Mouse (Mus musculus) midbrain, embryonic 11.5 days (tissue): ENCODE measurements around the gene Tspan32. TPM values are rescaled to one million over a fixed set of nuclear protein-coding genes. Genes with fewer than 3 reads are reported as not detected.

ENCODE experiments used
- ATAC-seq: fragments of 200-750 bp; cut with Nextera tagmentation; 2 replicates; pipeline ENCODE4 v1.8.0; 2017; ENCODE audit warnings: moderate TSS enrichment, moderate library complexity; ENCODE audit not compliant: low FRiP score
- DNase-seq: peaks from one replicate; pipeline ENCODE4 v3.0.0; 2015; ENCODE audit warnings: low spot score; ENCODE audit errors: missing footprints
- H3K27ac ChIP-seq: fragments of 300-500 bp; sonication (generic); 2 replicates; pipeline ENCODE4 v1.5.1; 2014; ENCODE audit warnings: low read depth, low read length
- H3K27me3 ChIP-seq: fragments of 300-500 bp; sonication (generic); 2 replicates; pipeline ENCODE4 v1.6.1; 2014; ENCODE audit warnings: mild to moderate bottlenecking, low read length, moderate library complexity, mixed read lengths; ENCODE audit not compliant: control insufficient read depth, insufficient read depth
- H3K36me3 ChIP-seq: fragments of 300-500 bp; sonication (generic); 2 replicates; pipeline ENCODE4 v1.6.1; 2014; ENCODE audit warnings: mild to moderate bottlenecking, low read length, moderate library complexity, mixed read lengths; ENCODE audit not compliant: control insufficient read depth, insufficient read depth
- H3K4me1 ChIP-seq: fragments of 300-500 bp; sonication (generic); 2 replicates; pipeline ENCODE4 v1.6.1; 2014; ENCODE audit warnings: low read length; ENCODE audit not compliant: control insufficient read depth, insufficient read depth
- H3K4me2 ChIP-seq: fragments of 300-500 bp; sonication (generic); 2 replicates; pipeline ENCODE4 v1.6.1; 2014; ENCODE audit warnings: mild to moderate bottlenecking, moderate library complexity
- H3K4me3 ChIP-seq: fragments of 300-500 bp; sonication (generic); 2 replicates; pipeline ENCODE4 v1.5.1; 2014; ENCODE audit warnings: low read depth, low read length
- H3K9ac ChIP-seq: fragments of 300-500 bp; sonication (generic); 2 replicates; pipeline ENCODE4 v1.6.1; 2014; ENCODE audit warnings: low read length
- H3K9me3 ChIP-seq: fragments of 300-500 bp; sonication (generic); 2 replicates; pipeline ENCODE4 v1.6.1; 2016; ENCODE audit warnings: low read length; ENCODE audit not compliant: control insufficient read depth
- WGBS: fragments of 180-500 bp; shearing (Covaris S2); extraction: QIAGEN DNeasy Blood & Tissue Kit; methylation state at CpG from one replicate; pipeline ENCODE4 v1.1.7; 2014; 5-methylcytosine and 5-hydroxymethylcytosine counted together
- polyA plus RNA-seq: library from polyadenylated mRNA; unstranded; fragments of >200 nt; fragmentation: Nextera tagmentation; extraction: Ambion mirVana; gene quantifications from 2 replicates; pipeline ENCODE4 v1.2.1, GENCODE M21; 2014

The Tspan32 gene
- polyA plus RNA-seq, 1 experiment from 2014 or later = 5.0 TPM

DNA sequence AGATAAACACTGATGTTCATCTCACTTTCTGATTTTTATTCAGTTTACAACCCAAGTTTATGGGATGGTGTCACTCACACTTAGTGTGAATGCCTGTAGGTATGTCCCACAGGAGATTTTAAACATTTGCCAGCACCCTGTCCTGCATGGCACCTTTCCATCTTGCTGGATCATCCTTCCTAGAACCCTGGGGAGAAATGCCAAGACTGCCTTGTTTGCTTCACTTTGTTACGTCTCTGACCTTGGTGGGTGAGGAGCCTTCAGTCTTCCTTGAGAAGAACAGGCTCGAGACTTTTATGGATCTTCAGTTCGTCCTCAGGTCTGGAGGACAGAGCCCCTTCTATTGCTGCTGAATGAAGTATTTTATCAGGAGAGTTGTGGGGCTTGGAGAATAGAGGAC is 44.5 kb downstream of the Tspan32 start:
- DNase-seq = no peak
- 80% methylated on average over 3 of the region's 3 CpGs for WGBS
- Histone ChIP-seq H3K36me3 (no peaks in the 10 kb centered on the region), H3K9me3 (no peaks in the 10 kb centered on the region), H3K4me2 (no peak overlapping the region), H3K27me3 (no peaks in the 10 kb centered on the region), H3K9ac (no peak overlapping the region), H3K27ac (no peak overlapping the region), H3K4me3 (no peak overlapping the region), H3K4me1 (peaks cover 15% of the 10 kb centered on the region)
- ATAC-seq = no peak

DNA sequence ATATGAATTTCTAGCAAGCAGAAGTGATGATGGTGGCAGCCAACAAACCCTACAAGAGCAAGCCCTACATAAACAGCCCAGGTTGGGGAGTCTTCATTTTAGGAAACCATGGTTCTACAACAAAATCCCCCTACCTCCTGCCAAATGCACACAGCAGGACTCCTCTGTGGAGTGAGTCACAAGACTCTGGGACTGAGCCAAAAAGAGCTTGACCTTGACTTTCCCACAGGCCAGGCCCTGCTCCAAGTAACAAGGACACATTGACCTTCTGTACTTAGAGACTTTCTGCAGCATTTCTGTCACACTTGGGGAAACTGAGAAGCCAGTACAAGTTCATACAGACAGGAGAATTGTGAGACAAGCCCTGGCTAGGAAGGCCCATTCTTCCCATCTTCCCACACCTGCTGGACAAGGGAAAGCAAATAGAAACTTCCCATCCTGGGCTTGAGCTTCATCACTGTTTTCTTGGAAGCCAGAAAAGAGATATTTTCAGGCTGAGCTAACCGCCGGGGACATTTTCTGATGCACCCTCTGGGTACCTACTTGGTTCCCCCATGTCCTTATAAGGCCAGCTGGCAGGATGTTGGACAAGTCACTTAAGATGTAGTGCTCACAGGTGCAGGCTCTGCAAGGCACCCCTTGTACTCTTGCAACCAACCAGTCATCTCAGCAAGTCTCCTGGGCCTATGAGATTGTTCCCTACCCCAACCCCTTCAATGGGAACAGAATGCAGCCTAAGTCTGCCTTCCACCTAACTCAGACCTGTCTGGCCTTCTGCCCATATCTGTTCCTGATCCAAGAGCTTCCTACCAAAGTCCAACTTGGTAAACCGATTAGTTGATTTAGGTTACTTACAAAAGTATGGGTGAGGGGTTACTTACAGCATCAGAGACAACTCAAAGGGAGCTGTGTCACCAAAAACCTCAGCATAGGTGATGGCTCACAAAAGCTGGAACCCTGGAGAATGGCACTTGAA is 45.3 kb downstream of the Tspan32 start:
- ATAC-seq = no peak
- no peak overlapping the region for H3K4me2 ChIP-seq
- no peaks in the 10 kb centered on the region for H3K9me3 ChIP-seq
- H3K27me3 ChIP-seq = no peaks in the 10 kb centered on the region
- no peak overlapping the region for H3K27ac ChIP-seq
- DNase-seq = no peak
- H3K4me3 ChIP-seq = no peak overlapping the region
- 97% methylated on average over 3 of the region's 3 CpGs for WGBS
- no peak overlapping the region for H3K9ac ChIP-seq
- H3K36me3 ChIP-seq = no peaks in the 10 kb centered on the region
- peaks cover 23% of the 10 kb centered on the region for H3K4me1 ChIP-seq

DNA sequence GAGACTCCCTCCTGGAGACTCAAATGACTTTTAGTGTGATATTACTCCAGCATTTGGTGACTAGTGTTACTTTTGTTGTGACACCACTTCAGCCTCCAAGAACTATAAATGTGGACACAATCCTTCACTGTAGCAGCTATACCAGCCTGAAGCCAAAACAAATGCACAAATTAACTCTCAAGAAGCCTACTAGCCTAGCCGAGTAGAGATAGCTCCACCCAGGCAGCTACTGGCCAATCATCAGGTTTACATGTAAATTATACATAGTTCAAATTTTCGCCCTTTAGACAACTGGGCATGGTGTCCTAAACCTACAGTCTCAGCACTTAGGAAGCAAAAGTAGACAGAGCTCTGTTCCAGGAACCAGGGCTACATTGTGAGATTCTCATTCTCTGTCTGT is 46.5 kb downstream of the Tspan32 start:
- Histone ChIP-seq H3K27ac (no peak overlapping the region), H3K9ac (no peak overlapping the region), H3K36me3 (no peaks in the 10 kb centered on the region), H3K4me1 (peaks cover 25% of the 10 kb centered on the region), H3K4me2 (no peak overlapping the region), H3K4me3 (no peak overlapping the region), H3K9me3 (no peaks in the 10 kb centered on the region), H3K27me3 (no peaks in the 10 kb centered on the region)
- DNase-seq = no peak
- 64% methylated on average over 2 of the region's 2 CpGs for WGBS
- ATAC-seq = no peak

DNA sequence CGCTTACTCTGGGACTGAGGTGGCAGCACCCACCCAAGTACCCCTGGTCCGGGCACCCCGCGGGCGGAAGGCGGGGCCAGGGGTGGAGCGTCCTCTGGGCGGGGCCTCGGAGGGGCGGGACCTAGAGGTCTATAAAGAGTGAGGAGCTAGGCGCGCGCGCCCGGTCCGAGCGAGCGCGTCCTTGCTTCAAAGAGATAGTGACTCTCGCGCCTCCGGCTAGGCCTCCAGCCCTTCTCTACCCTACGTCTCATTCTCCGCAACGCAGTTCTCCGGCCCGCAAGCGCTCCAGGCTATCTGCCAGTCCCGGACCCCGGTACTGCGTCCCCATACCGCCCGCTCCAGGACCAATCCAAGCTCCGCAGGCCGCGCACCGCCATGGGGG is 47.8 kb downstream of the Tspan32 start, which contains the start of gene Cd81:
Gene Cd81 (plus strand): TSS at position 114 of the 382 bp plus-strand sequence.
- no peaks in the 10 kb centered on the region for H3K27me3 ChIP-seq
- peaks cover 25% of the 10 kb centered on the region for H3K4me1 ChIP-seq
- peak within 1 kb of the TSS; percentile 93 for H3K4me3 ChIP-seq
- WGBS = under 1% methylated on average over 37 of the region's 37 CpGs
- peak within 1 kb of the TSS; percentile 93 for H3K4me2 ChIP-seq
- no peaks in the 10 kb centered on the region for H3K36me3 ChIP-seq
- H3K9me3 ChIP-seq = no peaks in the 10 kb centered on the region
- ATAC-seq (peak; percentile 89), DNase-seq (peak; percentile 99)
- peak within 1 kb of the TSS; percentile 57 for H3K27ac ChIP-seq
- peak within 1 kb of the TSS; percentile 94 for H3K9ac ChIP-seq

DNA sequence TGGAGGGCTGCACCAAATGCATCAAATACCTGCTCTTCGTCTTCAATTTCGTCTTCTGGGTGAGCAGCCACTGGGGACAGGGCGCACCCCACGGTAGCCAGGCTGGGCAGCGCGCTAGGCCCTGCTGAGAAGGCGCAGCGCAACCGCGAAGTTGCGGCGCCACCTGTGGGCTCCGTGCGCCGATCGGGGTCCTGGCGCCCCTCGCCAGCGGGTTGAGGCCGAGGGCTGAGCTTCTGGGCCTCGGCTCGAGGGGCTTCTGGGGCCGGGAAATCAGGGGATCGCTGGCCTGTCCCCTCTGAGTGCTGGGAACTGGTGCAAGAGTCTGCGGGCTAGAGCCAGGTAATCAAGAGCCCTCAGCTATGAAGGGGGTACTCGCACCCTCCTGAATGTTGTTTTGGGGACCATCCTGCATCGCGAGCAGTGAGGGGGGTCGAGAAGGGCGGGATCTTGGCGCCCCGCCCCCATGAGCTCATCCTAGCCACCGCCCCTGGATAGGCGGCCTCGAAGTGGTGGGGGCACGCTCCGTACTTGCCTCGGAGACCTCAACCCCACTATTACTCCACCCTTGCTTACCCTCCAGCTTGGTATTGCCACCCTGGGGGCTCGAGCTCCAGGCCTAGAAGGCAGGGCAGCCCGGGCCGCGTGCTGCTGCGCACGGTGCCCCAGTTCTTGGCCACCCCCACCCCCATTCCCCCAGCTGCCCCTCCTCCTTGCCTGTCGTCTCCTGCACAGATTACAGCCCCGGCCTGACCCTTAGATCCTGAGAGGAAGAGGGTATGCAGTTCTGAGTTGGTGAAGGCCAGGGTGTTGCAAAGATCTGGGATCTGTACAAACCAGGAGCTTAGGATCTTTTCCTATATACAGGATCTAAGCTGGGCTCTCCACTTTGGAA is 48.4 kb downstream of the Tspan32 start:
- H3K4me3 ChIP-seq = peak overlapping the region; percentile 93
- H3K27me3 ChIP-seq = no peaks in the 10 kb centered on the region
- peak; percentile 72 for ATAC-seq
- H3K4me1 ChIP-seq = peaks cover 25% of the 10 kb centered on the region
- no peaks in the 10 kb centered on the region for H3K36me3 ChIP-seq
- H3K9ac ChIP-seq = peak overlapping the region; percentile 94
- no peaks in the 10 kb centered on the region for H3K9me3 ChIP-seq
- peak; percentile 97 for DNase-seq
- peak overlapping the region; percentile 93 for H3K4me2 ChIP-seq
- under 1% methylated on average over 46 of the region's 46 CpGs for WGBS
- peak overlapping the region; percentile 57 for H3K27ac ChIP-seq

DNA sequence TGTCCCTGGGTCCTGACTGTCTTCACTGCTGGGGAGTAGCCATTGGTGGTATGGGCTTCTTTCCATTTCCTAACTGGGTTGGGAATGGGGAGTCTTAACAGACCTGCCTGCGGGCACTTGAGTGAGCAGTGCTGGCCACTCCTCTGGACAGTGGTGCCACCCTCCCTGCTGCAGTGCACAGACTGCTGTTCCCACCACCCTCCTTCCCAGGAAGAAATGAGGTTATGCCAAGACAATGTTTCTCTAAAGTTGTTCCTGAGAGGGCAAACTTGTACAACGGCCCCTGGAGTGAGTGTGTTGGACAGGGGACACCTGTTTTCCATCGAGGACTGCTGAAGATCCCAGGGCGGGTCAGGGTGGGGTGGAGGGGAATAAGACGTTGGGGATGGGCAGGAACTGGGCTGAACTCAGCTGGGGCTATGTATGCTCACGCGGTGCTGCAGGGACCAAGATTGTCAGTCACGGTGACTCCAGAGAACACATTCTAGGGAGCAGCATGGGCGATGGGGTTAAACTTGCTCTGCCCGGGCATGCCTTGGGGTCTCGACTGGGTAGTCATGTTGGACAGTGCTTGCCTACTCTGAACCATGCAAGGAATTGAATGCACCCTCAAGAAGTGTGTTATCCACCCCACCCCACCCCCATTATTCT is 49.2 kb downstream of the Tspan32 start:
- ATAC-seq (no peak), DNase-seq (peak; percentile 86)
- Histone ChIP-seq H3K36me3 (no peaks in the 10 kb centered on the region), H3K27ac (no peak overlapping the region), H3K9ac (peak overlapping the region; percentile 94), H3K4me2 (peak overlapping the region; percentile 93), H3K9me3 (no peaks in the 10 kb centered on the region), H3K4me3 (peak overlapping the region; percentile 93), H3K4me1 (peaks cover 25% of the 10 kb centered on the region), H3K27me3 (no peaks in the 10 kb centered on the region)
- WGBS = 65% methylated on average over 11 of the region's 11 CpGs

DNA sequence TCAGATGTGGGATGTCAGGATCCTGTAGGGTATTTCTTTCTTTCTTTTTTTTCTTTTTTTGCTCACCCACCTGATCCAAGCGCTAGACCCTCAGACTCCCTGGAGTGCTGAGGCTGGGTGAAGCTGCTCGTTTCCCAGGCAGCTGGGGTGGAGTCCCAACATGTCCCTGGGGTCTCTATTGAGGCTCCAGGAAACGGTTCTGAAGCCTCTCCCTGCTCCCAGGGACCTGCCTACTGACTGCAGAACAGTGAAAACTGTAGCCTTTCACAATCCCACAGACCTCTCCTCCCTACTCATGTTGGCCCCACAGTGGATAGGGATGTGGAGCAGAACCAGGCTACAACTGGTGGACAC is 49.7 kb downstream of the Tspan32 start:
- 0 out of 2 replicates have a peak overlapping the region, but pooled peaks have one; percentile 9 for H3K9ac ChIP-seq
- peak overlapping the region; percentile 93 for H3K4me3 ChIP-seq
- H3K27ac ChIP-seq = no peak overlapping the region
- H3K9me3 ChIP-seq = no peaks in the 10 kb centered on the region
- no peaks in the 10 kb centered on the region for H3K36me3 ChIP-seq
- no peak for DNase-seq
- H3K27me3 ChIP-seq = no peaks in the 10 kb centered on the region
- peaks cover 25% of the 10 kb centered on the region for H3K4me1 ChIP-seq
- 60% methylated on average over 3 of the region's 3 CpGs for WGBS
- ATAC-seq = no peak
- peak overlapping the region; percentile 93 for H3K4me2 ChIP-seq

DNA sequence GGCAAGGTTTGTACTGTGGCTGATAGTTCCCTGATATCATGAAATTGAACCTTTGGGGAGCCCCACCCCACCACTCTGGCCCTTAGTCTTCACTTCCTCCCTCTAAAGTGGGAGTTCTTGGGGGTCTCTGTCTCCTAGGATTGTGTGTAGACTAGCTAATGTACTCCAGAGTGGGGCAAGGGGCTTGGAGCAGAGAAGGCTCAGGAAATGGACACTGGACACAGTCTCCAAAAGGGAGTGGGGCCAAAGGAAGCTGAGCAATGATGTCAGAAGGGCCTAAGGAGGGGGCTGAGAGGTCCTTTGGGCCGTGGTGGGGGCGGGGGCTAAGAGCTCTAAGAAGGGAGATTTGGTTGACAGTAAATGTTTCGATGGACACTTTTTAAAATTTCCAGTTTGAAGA is 50.2 kb downstream of the Tspan32 start:
- WGBS = 81% methylated on average over 3 of the region's 3 CpGs
- H3K27me3 ChIP-seq = no peaks in the 10 kb centered on the region
- H3K27ac ChIP-seq = no peak overlapping the region
- peak overlapping the region; percentile 93; the same call in 1 of the 2 replicates for H3K4me2 ChIP-seq
- no peaks in the 10 kb centered on the region for H3K9me3 ChIP-seq
- ATAC-seq (no peak), DNase-seq (peak; percentile 45)
- peaks cover 25% of the 10 kb centered on the region for H3K4me1 ChIP-seq
- H3K9ac ChIP-seq = 0 out of 2 replicates have a peak overlapping the region, but pooled peaks have one; percentile 9
- no peaks in the 10 kb centered on the region for H3K36me3 ChIP-seq
- H3K4me3 ChIP-seq = no peak overlapping the region
